Mouse (Mus musculus): ENCODE measurements at regions not wholly inside any gene's neighbourhood (a gene's known extent, or its start where the extent isn't known, plus 50 kb on each side); places are given as distances from the start of the nearest gene placed in this dataset.
A peak's percentile ranks its signal among the peaks of the same experiment; 100 is the strongest.

GRCm38 (mm10) chr1:26053415-26053814 is 223.9 kb upstream of the Adgrb3 start:
- peak; percentile 5 for DNase-seq (ENCODE audit: low read depth, low spot score)

DNA sequence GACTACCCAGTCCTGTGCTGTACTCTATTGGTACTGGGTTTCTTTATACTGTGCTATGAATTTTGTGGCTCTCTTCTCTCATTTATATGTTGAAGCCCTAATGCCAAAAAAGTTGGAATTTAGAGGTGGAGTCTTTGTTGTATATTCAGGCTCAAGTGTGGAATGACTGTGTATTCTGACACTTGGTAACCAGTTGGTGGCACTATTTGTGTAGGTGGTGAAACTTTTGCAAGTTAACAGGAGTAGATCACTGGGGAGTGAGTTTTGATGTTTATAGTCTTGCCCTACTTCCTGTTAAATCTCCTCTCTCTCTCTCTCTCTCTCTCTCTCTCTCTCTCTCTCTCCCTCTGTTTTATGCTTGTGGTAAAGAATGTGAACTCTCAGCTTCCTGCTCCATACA is 218.3 kb upstream of the Adgrb3 start:
- no peak for DNase-seq (ENCODE audit: low read depth, low spot score)

All from A20 (cell line).